Mouse (Mus musculus) layer of hippocampus, adult 8-10 months (tissue): ENCODE data around the gene Ehmt2. TPM values are rescaled to one million over a fixed set of nuclear protein-coding genes. Genes with fewer than 3 reads are reported as not detected.
A peak's percentile ranks its signal among the peaks of the same experiment; 100 is the strongest.
"Not testable (repeated sequence)": the region's sequence is repeated elsewhere in the genome, so short reads cannot be mapped to it uniquely, and the experiment has no call there.

Source experiments
- DNase-seq, 2 experiments: peaks; one replicate each; pipeline ENCODE4 v3.0.0; 2022; ENCODE audit warnings: low spot score in 2 of 2
- total RNA-seq, 4 experiments: library from RNA; stranded (reverse); gene quantifications; 2 replicates each; pipeline ENCODE4 v1.2.4; 2022

Gene Ehmt2
- total RNA-seq, 4 experiments from 2014 or later: 186 to 199 (median 189) TPM

GRCm38 (mm10) chr17:34891377-34891776 lies 6.9 kb upstream of the Ehmt2 start:
- no peak for DNase-seq

GRCm38 (mm10) chr17:34893072-34893824 lies 5.0 kb upstream of the Ehmt2 start:
- no peak for DNase-seq

- DNase-seq: peak; percentile 87 to 91
Measured at GRCm38 (mm10) chr17:34894074-34894597, 4.1 kb upstream of the Ehmt2 start.

DNA sequence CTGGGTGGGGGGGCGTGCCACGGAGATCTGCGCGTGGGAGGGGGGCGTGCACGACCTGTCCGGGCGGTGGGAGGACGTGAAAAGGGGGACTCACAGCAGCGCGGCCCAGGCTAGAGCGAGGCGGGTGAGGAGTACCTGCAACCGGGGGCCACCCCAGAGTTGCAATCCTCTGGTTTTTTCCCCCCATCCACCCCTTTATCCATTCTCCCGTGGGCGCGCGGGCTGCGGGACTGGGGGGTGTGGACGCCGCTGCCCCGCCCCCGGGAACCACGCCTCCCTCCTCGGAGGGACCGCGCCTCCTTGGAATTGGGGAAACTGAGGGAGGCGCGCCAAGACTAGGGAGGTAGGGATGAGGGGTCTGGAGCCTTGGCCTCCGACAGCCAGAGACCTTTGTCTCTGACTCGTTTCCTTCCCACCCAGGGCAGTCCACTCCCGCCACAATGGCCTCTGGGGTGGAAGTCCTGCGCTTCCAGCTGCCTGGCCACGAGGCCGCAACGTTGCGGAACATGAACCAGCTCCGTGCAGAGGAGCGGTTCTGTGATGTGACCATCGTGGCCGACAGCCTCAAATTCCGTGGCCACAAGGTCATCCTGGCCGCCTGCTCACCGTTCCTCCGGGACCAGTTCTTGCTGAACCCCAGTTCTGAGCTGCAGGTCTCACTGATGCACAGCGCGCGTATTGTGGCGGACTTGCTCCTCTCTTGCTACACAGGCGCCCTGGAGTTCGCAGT lies 3.3 kb upstream of the Ehmt2 start:
- DNase-seq: peak in 1 of 2 experiments; percentile 36

DNA sequence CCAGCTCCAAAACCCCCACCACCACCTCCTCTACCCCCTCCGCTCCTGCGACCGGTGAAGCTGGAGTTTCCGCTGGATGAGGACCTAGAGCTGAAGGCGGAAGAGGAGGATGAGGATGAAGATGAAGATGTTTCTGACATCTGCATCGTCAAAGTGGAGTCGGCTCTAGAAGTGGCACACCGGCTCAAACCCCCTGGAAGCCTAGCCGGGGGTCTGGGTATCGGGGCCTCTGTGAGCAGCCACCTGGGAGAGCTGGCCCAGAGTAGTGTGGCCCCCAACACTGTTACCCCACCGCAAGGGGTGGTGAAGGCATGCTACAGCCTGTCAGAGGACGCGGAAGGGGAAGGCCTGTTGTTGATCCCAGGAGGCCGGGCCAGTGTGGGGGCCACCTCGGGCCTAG lies 2.5 kb upstream of the Ehmt2 start:
- no peak for DNase-seq

GRCm38 (mm10) chr17:34896366-34896765 lies 1.9 kb upstream of the Ehmt2 start:
- no peak for DNase-seq

DNA sequence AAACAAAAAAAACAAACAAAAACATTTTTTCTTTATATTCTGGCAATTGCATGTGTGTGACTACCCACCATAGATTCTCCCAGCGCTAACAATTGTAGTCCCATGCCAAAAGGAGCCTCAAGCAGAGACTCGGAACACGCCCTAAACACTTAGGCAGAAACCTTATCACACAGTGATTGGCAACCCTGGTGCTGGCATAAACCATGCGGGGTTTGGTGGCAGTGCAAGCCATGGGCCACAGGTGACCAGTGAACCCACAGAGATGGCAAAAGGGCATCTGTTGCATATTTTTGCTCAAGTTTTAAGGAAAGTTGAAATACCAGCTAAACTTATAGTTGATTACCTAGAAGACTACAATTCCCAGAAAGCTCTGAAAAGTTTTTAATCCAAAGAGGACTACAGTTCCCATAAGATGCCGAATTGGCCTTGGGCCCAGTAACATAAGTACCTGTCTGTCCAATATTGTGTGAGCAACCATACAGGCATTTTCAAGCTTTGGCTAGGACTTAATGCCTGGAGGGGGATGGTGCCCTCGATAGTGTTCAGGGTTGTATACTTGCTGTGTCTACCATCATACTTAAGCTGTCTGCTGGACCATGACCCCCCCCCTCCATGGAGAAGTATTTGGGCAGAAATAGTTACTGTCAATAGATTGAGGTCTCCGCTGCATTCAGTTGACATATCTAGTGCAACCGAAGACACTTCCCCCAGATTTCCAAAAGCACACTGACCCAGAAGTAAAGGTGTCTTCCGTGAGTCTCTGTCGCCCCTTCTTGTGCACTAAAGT lies 703 bp upstream of the Ehmt2 start:
- peak in 1 of 2 experiments; percentile 44 for DNase-seq

DNA sequence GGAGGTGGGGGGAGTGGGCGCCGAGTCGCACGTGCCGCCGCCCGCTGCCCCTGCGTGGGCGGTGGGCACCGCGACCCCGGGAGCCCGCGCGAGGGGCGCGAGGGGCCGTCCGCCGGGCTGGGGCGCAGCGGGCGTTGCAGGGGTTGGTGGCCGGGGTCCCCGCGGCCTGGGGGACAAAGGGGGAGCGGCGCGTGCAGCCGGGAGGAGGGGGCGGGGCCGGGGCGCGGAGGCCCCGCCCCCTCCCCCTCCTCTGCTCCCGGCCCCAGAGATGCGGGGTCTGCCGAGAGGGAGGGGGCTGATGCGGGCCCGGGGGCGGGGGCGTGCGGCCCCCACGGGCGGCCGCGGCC lies 410 bp downstream of the Ehmt2 start:
- no peak for DNase-seq

- DNase-seq: no peak
Measured at GRCm38 (mm10) chr17:34899053-34899889, 1.0 kb downstream of the Ehmt2 start.

- DNase-seq: no peak
Measured at GRCm38 (mm10) chr17:34899890-34900243, 1.6 kb downstream of the Ehmt2 start.

- DNase-seq: not testable (repeated sequence)
Measured at GRCm38 (mm10) chr17:34900826-34901225, 2.6 kb downstream of the Ehmt2 start.

DNA sequence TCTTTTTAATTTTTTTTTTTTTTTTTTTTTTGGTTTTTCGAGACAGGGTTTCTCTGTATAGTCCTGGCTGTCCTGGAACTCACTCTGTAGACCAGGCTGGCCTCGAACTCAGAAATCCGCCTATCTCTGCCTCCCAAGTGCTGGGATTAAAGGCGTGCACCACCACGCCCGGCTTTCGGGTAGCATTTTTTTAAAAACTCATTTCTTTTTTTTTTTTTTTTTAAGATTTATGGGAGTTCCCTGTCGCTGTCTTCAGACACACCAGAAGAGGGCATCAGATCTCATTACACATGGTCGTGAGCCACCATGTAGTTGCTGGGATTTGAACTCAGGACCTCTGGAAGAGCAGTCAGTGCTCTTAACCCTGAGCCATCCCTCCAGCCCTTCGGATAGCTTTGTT lies 3.7 kb downstream of the Ehmt2 start:
- DNase-seq: not testable (repeated sequence)

GRCm38 (mm10) chr17:34902895-34903294 lies 4.6 kb downstream of the Ehmt2 start:
- no peak for DNase-seq

DNA sequence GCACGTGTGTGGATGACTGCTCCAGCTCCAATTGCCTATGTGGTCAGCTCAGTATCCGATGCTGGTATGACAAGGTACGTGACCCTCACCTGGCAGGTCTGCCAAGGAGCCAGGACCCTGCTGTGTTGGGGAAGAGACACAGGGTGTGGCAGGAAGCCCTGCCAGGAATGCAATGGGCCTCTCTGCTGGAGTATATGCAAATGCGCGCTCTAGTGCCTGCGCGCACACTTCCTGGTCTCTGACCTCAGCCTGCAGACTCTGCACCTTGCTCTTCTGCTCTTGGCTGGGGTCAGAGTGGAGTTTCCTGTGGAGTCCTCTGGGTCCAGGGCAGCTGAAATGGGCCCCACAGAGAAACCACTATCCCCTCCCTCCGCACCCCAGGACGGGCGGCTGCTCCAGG lies 12.7 kb downstream of the Ehmt2 start:
- no peak for DNase-seq

- DNase-seq: peak in 1 of 2 experiments; percentile 58
Measured at GRCm38 (mm10) chr17:34911945-34912351, 13.7 kb downstream of the Ehmt2 start.

- no peak for DNase-seq
Measured at GRCm38 (mm10) chr17:34913930-34914665, 15.8 kb downstream of the Ehmt2 start, which contains the start of gene Slc44a4. Slc44a4 (plus strand) TSS chr17:34914466.

DNA sequence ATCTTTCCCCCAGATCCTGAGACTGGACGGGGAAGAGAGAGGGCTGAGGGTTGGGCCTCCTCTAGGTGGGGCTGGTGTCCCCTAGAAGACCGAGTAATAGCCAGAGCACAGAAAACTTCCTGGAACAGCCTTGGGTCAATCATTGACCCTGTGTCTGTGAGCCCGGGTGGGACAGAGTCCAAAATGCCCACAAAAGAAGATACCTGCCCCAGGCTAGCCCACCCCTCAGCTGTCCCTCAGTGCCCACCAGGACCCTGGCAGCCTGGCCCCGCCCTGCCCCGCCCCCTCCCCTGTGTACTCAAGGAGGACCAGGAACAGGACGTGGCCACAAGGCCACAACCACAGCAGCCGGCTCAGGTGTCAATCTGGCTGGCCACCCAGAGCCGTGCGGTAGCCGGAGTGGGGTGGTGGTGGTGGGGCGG lies 17.2 kb downstream of the Ehmt2 start:
- DNase-seq: no peak

GRCm38 (mm10) chr17:34916316-34916715 lies 18.0 kb downstream of the Ehmt2 start:
- no peak for DNase-seq

DNA sequence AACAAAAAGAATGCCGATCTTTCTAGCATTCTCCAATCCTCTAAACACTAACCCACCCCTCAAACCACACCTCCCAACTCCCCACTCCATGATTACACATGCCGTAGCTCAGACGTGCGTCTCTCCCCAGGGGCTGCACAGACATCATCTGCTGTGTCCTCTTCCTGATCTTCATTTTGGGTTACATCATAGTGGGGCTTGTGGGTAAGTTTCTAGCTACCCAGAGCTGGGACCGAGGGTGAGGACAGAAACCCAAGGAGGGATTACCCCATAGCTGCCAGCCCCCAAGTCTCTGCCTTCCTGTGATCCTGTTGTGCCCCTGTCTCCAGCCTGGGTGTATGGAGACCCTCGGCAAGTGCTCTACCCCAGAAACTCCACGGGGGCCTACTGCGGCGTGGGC lies 18.9 kb downstream of the Ehmt2 start:
- DNase-seq: no peak

DNA sequence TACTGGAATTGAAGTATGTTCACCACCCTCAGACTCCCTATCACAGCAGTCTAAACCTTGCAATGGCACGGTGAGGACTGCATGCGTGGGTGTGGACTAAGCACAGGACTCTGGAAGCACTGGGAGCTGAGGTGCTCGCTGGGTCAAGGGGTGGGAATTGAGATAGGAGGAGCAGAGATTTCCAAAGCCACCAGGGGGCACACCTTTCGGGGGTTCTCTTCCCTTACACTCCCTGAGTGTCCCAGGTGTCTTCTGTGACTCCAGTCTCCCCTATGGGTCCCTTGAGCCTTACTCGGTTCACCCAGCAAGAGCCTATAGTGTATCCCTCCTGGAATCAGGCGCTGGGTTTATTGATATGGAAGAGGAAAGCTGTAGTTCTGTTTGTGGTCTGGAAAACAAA lies 24.7 kb downstream of the Ehmt2 start:
- no peak for DNase-seq
